Mouse (Mus musculus) heart, embryonic 14.5 days (tissue): ENCODE measurements around the gene Gramd4. TPM values are rescaled to one million over a fixed set of nuclear protein-coding genes. Genes with fewer than 3 reads are reported as not detected.

Experiments used
- ATAC-seq: fragments of 200-750 bp; cut with Nextera tagmentation; 2 replicates; pipeline ENCODE4 v1.8.0; 2017; ENCODE audit warnings: low read depth, moderate TSS enrichment; ENCODE audit not compliant: insufficient number of reproducible peaks, insufficient read depth, low FRiP score
- H3K27ac ChIP-seq, 2 experiments: fragments of 200-500 bp in 1 of 2; fragments of 300-500 bp in 1 of 2; sonication (generic) in 1 of 2; replicated peaks in 1 of 2; 2 replicates each; pipeline ENCODE4 v1.5.1; 2012 to 2014; ENCODE audit warnings: low read depth in 2 of 2, low read length in 2 of 2, control low read depth in 1 of 2, mild to moderate bottlenecking in 1 of 2, mixed read lengths in 1 of 2; ENCODE audit not compliant: control insufficient read depth in 1 of 2, insufficient read depth in 1 of 2
- H3K27me3 ChIP-seq: fragments of 300-500 bp; sonication (generic); 2 replicates; pipeline ENCODE4 v1.6.1; 2014; ENCODE audit warnings: mild to moderate bottlenecking, low read length, control low read depth; ENCODE audit not compliant: control insufficient read depth, insufficient read depth
- H3K36me3 ChIP-seq: fragments of 300-500 bp; sonication (generic); 2 replicates; pipeline ENCODE4 v1.6.1; 2014; ENCODE audit warnings: mild to moderate bottlenecking, control low read depth, low read length, mixed read lengths; ENCODE audit not compliant: control insufficient read depth, insufficient read depth
- H3K4me1 ChIP-seq, 2 experiments: fragments of 200-500 bp in 1 of 2; fragments of 300-500 bp in 1 of 2; sonication (generic) in 1 of 2; 2 replicates each; pipeline ENCODE4 v1.6.1; 2012 to 2014; ENCODE audit warnings: low read length in 2 of 2, control low read depth in 1 of 2, mixed read lengths in 1 of 2; ENCODE audit not compliant: control insufficient read depth in 2 of 2, insufficient read depth in 2 of 2
- H3K4me2 ChIP-seq: fragments of 300-500 bp; sonication (generic); 2 replicates; pipeline ENCODE4 v1.6.1; 2014; ENCODE audit warnings: mild to moderate bottlenecking, low read length
- H3K4me3 ChIP-seq, 2 experiments: fragments of 200-500 bp in 1 of 2; fragments of 300-500 bp in 1 of 2; sonication (generic) in 1 of 2; 2 replicates each; pipeline ENCODE4 v1.5.1; 2012 to 2014; ENCODE audit warnings: low read length in 2 of 2, mild to moderate bottlenecking in 2 of 2, control low read depth in 1 of 2, low read depth in 1 of 2, moderate library complexity in 1 of 2; ENCODE audit not compliant: control insufficient read depth in 1 of 2, insufficient read depth in 1 of 2
- H3K9ac ChIP-seq: fragments of 300-500 bp; sonication (generic); 2 replicates; pipeline ENCODE4 v1.6.1; 2014; ENCODE audit warnings: mild to moderate bottlenecking, low read length
- H3K9me3 ChIP-seq: fragments of 300-500 bp; sonication (generic); 2 replicates; pipeline ENCODE4 v1.6.1; 2016; ENCODE audit warnings: low read length, control low read depth; ENCODE audit not compliant: control insufficient read depth
- WGBS: fragments of 180-500 bp; shearing (Covaris S2); extraction: QIAGEN DNeasy Blood & Tissue Kit; methylation state at CpG from one replicate; pipeline ENCODE4 v1.1.7; 2014; 5-methylcytosine and 5-hydroxymethylcytosine counted together
- polyA plus RNA-seq: library from polyadenylated mRNA; unstranded; fragments of >200 nt; fragmentation: Nextera tagmentation; extraction: Ambion mirVana; gene quantifications from 2 replicates; pipeline ENCODE4 v1.2.1, GENCODE M21; 2014

Gramd4 gene
- polyA plus RNA-seq, 1 experiment from 2014 or later: 10.9 TPM

- Histone ChIP-seq H3K4me1 (peaks cover 8 to 27% of the 10 kb centered on the region in 2 experiments; a peak in 3 of 4 replicates), H3K4me2 (peak overlapping the region; percentile 87), H3K4me3 (peak overlapping the region; percentile 55 to 68), H3K9me3 (peaks cover 8% of the 10 kb centered on the region; the same call in 1 of the 2 replicates), H3K27me3 (peaks cover 22% of the 10 kb centered on the region; the same call in 1 of the 2 replicates), H3K9ac (peak overlapping the region; percentile 73), H3K27ac (peak overlapping the region in 1 of 2 experiments; percentile 53; a peak in 2 of 4 replicates), H3K36me3 (peaks cover 12% of the 10 kb centered on the region; the same call in 1 of the 2 replicates)
- WGBS: under 1% methylated on average over 35 of the region's 44 CpGs
- peak; percentile 75 for ATAC-seq
Measured at GRCm38 (mm10) chr15:86034021-86034523, 23.4 kb upstream of the Gramd4 start.

- H3K4me3 ChIP-seq: peak overlapping the region; percentile 55 to 68; a peak in 3 of 4 replicates
- peaks cover 8% of the 10 kb centered on the region; the same call in 1 of the 2 replicates for H3K9me3 ChIP-seq
- H3K36me3 ChIP-seq: peaks cover 12% of the 10 kb centered on the region; the same call in 1 of the 2 replicates
- H3K27ac ChIP-seq: peak overlapping the region in 1 of 2 experiments; percentile 31; a peak in 1 of 4 replicates
- 7% methylated on average over 12 of the region's 12 CpGs for WGBS
- peaks cover 30% of the 10 kb centered on the region for H3K27me3 ChIP-seq
- peak overlapping the region; percentile 73 for H3K9ac ChIP-seq
- H3K4me1 ChIP-seq: peaks cover 4 to 19% of the 10 kb centered on the region in 2 experiments; a peak in 2 of 4 replicates
- peak overlapping the region; percentile 87 for H3K4me2 ChIP-seq
- ATAC-seq: no peak
Measured at GRCm38 (mm10) chr15:86034781-86035360, 22.6 kb upstream of the Gramd4 start.

GRCm38 (mm10) chr15:86035913-86036312 is 21.6 kb upstream of the Gramd4 start:
- Histone ChIP-seq H3K4me3 (no peak overlapping the region), H3K27me3 (peaks cover 38% of the 10 kb centered on the region), H3K36me3 (peaks cover 4% of the 10 kb centered on the region; the same call in 1 of the 2 replicates), H3K4me2 (no peak overlapping the region), H3K9me3 (peaks cover 1% of the 10 kb centered on the region; the same call in 1 of the 2 replicates), H3K27ac (no peak overlapping the region), H3K4me1 (peaks cover 3 to 16% of the 10 kb centered on the region in 2 experiments; a peak in 2 of 4 replicates), H3K9ac (no peak overlapping the region)
- no peak for ATAC-seq
- 69% methylated on average over 3 of the region's 3 CpGs for WGBS

- no peak overlapping the region for H3K27ac ChIP-seq
- H3K4me2 ChIP-seq: no peak overlapping the region
- H3K4me3 ChIP-seq: no peak overlapping the region
- no peak overlapping the region for H3K9ac ChIP-seq
- H3K27me3 ChIP-seq: peaks cover 22% of the 10 kb centered on the region
- H3K9me3 ChIP-seq: no peaks in the 10 kb centered on the region
- WGBS: 0% methylated on average over 2 of the region's 2 CpGs
- peak; percentile 38; the same call in 1 of the 2 replicates for ATAC-seq
- H3K4me1 ChIP-seq: peaks cover 3 to 12% of the 10 kb centered on the region in 2 experiments; a peak in 2 of 4 replicates
- no peaks in the 10 kb centered on the region for H3K36me3 ChIP-seq
Measured at GRCm38 (mm10) chr15:86038802-86039201, 18.7 kb upstream of the Gramd4 start.

GRCm38 (mm10) chr15:86041421-86041820 is 16.1 kb upstream of the Gramd4 start:
- Histone ChIP-seq H3K4me1 (peaks cover 0 to 5% of the 10 kb centered on the region in 2 experiments; a peak in 1 of 4 replicates), H3K9ac (no peak overlapping the region), H3K27me3 (peaks cover 22% of the 10 kb centered on the region), H3K27ac (no peak overlapping the region), H3K4me3 (no peak overlapping the region), H3K9me3 (no peaks in the 10 kb centered on the region), H3K36me3 (no peaks in the 10 kb centered on the region), H3K4me2 (no peak overlapping the region)
- WGBS: 87% methylated on average over 5 of the region's 5 CpGs
- ATAC-seq: no peak

GRCm38 (mm10) chr15:86042364-86042763 is 15.1 kb upstream of the Gramd4 start:
- H3K36me3 ChIP-seq: no peaks in the 10 kb centered on the region
- H3K9me3 ChIP-seq: no peaks in the 10 kb centered on the region
- H3K4me2 ChIP-seq: no peak overlapping the region
- peaks cover 22% of the 10 kb centered on the region for H3K27me3 ChIP-seq
- ATAC-seq: no peak
- H3K27ac ChIP-seq: no peak overlapping the region
- no peak overlapping the region for H3K9ac ChIP-seq
- H3K4me1 ChIP-seq: peaks cover 0 to 5% of the 10 kb centered on the region in 2 experiments; a peak in 1 of 4 replicates
- no peak overlapping the region for H3K4me3 ChIP-seq
- WGBS: 38% methylated on average over 4 of the region's 4 CpGs

GRCm38 (mm10) chr15:86049510-86049909 is 8.0 kb upstream of the Gramd4 start:
- H3K36me3 ChIP-seq: no peaks in the 10 kb centered on the region
- H3K9ac ChIP-seq: no peak overlapping the region
- H3K4me1 ChIP-seq: peaks cover 4 to 7% of the 10 kb centered on the region in 2 experiments; a peak in 3 of 4 replicates
- no peak overlapping the region for H3K4me2 ChIP-seq
- WGBS: 77% methylated on average over 3 of the region's 3 CpGs
- no peak overlapping the region for H3K4me3 ChIP-seq
- no peaks in the 10 kb centered on the region for H3K27me3 ChIP-seq
- no peak for ATAC-seq
- no peaks in the 10 kb centered on the region for H3K9me3 ChIP-seq
- H3K27ac ChIP-seq: no peak overlapping the region
